Mouse (Mus musculus) lung, postnatal 0 days (tissue): ENCODE measurements around the gene Calhm5. TPM values are rescaled to one million over a fixed set of nuclear protein-coding genes. Genes with fewer than 3 reads are reported as not detected.

Experiments
- ATAC-seq: fragments of 200-750 bp; cut with Nextera tagmentation; 2 replicates; pipeline ENCODE4 v1.8.0; 2017; ENCODE audit warnings: moderate library complexity
- DNase-seq: peaks from one replicate; pipeline ENCODE4 v3.0.0-alpha.2; 2016; ENCODE audit warnings: low spot score
- H3K27ac ChIP-seq: fragments of 300-500 bp; sonication (generic); 2 replicates; pipeline ENCODE4 v1.5.1; 2014; ENCODE audit warnings: antibody characterized with exemption, mild to moderate bottlenecking, low read length, mixed read lengths
- H3K27me3 ChIP-seq: fragments of 300-500 bp; sonication (generic); replicated peaks from 2 replicates; pipeline ENCODE4 v1.6.1; 2014; ENCODE audit warnings: low read length, mixed read lengths; ENCODE audit not compliant: insufficient read depth
- H3K36me3 ChIP-seq: fragments of 300-500 bp; sonication (generic); 2 replicates; pipeline ENCODE4 v1.6.1; 2014; ENCODE audit warnings: low read length, mixed read lengths; ENCODE audit not compliant: insufficient read depth
- H3K4me1 ChIP-seq: fragments of 300-500 bp; sonication (generic); 2 replicates; pipeline ENCODE4 v1.6.1; 2014; ENCODE audit warnings: antibody characterized with exemption, low read depth, low read length, mixed read lengths; ENCODE audit not compliant: insufficient read depth
- H3K4me2 ChIP-seq: fragments of 300-500 bp; sonication (generic); replicated peaks from 2 replicates; pipeline ENCODE4 v1.6.1; 2014; ENCODE audit warnings: low read depth, mild to moderate bottlenecking, low read length, moderate library complexity, mixed read lengths
- H3K4me3 ChIP-seq: fragments of 300-500 bp; sonication (generic); 2 replicates; pipeline ENCODE4 v1.5.1; 2014; ENCODE audit warnings: low read depth, low read length
- H3K9ac ChIP-seq: fragments of 300-500 bp; sonication (generic); replicated peaks from 2 replicates; pipeline ENCODE4 v1.6.1; 2014; ENCODE audit warnings: low read depth, mild to moderate bottlenecking
- H3K9me3 ChIP-seq: fragments of 300-500 bp; sonication (generic); 2 replicates; pipeline ENCODE4 v1.6.1; 2016; ENCODE audit warnings: low read length, mixed read lengths
- CTCF ChIP-seq: IDR thresholded peaks from 2 replicates; pipeline ENCODE4 v1.5.1; 2016; ENCODE audit warnings: antibody characterized with exemption, mild to moderate bottlenecking
- EP300 ChIP-seq: IDR thresholded peaks from 2 replicates; pipeline ENCODE4 v1.6.1; 2016; ENCODE audit warnings: antibody characterized with exemption, mild to moderate bottlenecking, control low read depth
- WGBS: fragments of 180-500 bp; shearing (Covaris S2); extraction: QIAGEN DNeasy Blood & Tissue Kit; methylation state at CpG from one replicate; pipeline ENCODE4 v1.1.7; 2014; 5-methylcytosine and 5-hydroxymethylcytosine counted together
- polyA plus RNA-seq: library from polyadenylated mRNA; unstranded; fragments of >200 nt; fragmentation: Nextera tagmentation; extraction: Ambion mirVana; gene quantifications from 2 replicates; pipeline ENCODE4 v1.2.1, GENCODE M21; 2015

Calhm5 gene
- polyA plus RNA-seq, 1 experiment from 2014 or later, result 1.3 TPM

DNA sequence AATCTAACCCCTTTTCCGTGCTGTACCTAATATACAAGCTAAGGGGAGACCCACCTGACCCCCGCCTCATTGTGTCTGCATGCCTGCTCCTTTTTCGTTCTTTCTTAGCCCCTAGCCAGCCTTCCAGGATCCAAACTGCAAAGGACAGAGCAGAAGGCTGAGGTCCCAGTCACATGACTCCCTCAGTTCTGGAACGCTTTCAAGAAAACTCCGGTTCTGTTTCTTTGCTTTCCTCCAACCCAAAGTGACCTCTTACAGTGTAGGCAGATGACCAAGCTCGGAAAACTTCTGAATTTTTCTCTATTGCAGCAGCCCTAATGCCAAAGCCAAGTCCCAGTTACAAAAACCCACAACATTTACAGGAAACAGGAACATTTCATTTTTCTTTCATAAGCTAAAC is 32.1 kb upstream of the Calhm5 start:
- Histone ChIP-seq H3K9ac (no peak overlapping the region), H3K4me2 (peak overlapping the region; percentile 87; the same call in 1 of the 2 replicates), H3K27ac (no peak overlapping the region), H3K4me3 (no peak overlapping the region), H3K4me1 (no peaks in the 10 kb centered on the region), H3K9me3 (no peaks in the 10 kb centered on the region), H3K27me3 (no peaks in the 10 kb centered on the region), H3K36me3 (no peaks in the 10 kb centered on the region)
- TF ChIP-seq EP300 (no peak), CTCF (no peak)
- 62% methylated on average over 6 of the region's 6 CpGs for WGBS
- peak; percentile 50 for DNase-seq
- peak; percentile 52 for ATAC-seq

DNA sequence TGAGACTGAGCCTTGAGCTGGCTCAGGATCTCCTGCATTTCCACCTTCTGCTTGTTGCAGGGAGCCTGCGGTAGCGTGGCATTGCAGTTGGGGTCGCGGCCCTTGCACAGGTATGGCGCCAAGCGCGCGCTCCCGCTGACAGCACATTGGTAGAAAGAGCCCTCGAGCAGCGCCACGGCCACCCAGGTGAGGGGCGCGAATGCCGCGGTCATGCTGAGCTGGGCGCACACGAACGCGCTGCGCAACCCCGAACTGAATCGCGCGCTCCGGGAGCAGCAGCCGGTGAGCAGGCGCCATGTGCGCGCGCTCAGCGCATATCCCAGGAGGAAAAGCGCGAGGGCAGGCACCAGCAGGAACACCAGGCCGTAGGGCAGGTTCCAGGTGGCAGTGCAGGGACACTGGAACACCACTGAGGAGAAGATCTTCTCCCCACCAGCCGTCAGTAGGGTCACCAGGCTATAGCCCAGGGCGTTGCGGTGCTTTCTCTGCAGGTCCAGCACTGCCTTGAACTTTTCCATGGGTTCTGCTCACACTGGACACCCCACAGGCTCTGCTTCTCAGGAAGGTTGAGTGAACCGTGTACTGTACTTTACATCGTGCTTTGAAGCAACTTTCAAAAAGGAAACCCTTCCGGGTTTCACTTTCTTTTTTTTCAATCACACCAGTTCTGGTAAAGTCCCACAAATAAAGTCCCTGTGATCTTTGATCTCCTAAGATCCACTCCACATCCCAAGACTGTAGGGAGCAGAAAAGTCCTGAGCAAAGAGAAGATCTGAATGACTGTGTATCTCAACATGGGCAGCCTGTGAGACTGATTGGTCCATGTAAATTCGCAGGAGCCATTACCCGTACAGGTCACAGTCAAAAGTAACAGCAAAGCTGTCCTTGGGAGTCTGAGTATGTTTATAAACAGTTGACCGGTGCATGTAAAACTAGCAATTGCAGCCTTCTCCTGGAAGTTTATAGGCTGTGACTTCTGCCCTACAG is 31.4 kb upstream of the Calhm5 start, which contains the start of gene Calhm6:
Gene Calhm6, minus strand, starts transcription at position 593 of the 987 bp plus-strand sequence.
- WGBS, result 15% methylated on average over 44 of the region's 44 CpGs
- peak; percentile 22 for DNase-seq
- no peak within 1 kb of the TSS for H3K27ac ChIP-seq
- peak; percentile 44 for ATAC-seq
- H3K9me3 ChIP-seq, result no peaks in the 10 kb centered on the region
- peak within 1 kb of the TSS; percentile 43 for H3K4me3 ChIP-seq
- H3K9ac ChIP-seq, result no peak within 1 kb of the TSS
- H3K36me3 ChIP-seq, result no peaks in the 10 kb centered on the region
- TF ChIP-seq CTCF (no peak), EP300 (no peak)
- no peaks in the 10 kb centered on the region for H3K27me3 ChIP-seq
- H3K4me1 ChIP-seq, result no peaks in the 10 kb centered on the region
- peak within 1 kb of the TSS; percentile 87 for H3K4me2 ChIP-seq

DNA sequence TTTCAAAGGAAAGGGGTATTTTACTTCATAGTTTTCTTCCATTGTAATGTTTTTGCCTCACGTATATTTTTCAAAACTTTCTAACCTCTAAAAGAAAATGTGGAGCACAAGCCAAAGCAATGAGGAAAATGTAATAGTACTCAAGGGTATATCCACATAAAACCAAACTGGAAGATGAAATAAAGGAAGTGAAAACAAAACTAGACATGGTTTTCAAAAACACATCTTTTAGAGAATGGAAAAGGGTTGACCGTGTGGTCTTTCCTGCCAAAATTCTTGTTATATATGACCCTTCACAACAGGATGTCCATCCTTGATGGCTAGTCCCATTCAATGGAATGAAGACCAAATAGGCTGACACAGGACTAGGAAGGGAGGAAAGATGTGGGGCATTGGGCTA is 22.1 kb upstream of the Calhm5 start:
- TF ChIP-seq CTCF (no peak), EP300 (no peak)
- Histone ChIP-seq H3K36me3 (no peaks in the 10 kb centered on the region), H3K4me3 (no peak overlapping the region), H3K4me1 (no peaks in the 10 kb centered on the region), H3K9me3 (no peaks in the 10 kb centered on the region), H3K4me2 (no peak overlapping the region), H3K27me3 (no peaks in the 10 kb centered on the region), H3K27ac (no peak overlapping the region), H3K9ac (no peak overlapping the region)
- WGBS, result 80% methylated on average over 2 of the region's 2 CpGs
- DNase-seq (no peak), ATAC-seq (no peak)

DNA sequence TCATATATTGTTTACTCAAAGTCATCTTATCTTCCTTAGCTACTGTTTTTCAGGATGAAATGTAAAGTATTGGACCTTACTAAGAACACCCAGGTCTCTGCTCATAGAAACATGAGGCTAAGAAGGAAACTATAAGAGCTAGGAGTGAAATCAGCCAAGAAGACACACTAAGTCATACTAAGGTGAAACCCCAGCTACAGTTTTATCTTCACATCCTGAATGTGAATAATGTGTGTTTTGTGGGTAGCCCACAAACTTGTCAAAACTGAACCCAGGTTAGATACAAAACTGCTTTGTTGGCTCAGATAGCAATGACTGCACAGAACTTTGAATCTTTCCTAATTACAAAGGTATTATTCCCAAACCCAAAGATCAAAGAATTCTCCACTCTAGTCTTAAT is 21.5 kb upstream of the Calhm5 start:
- H3K27ac ChIP-seq, result no peak overlapping the region
- H3K9ac ChIP-seq, result no peak overlapping the region
- TF ChIP-seq CTCF (no peak), EP300 (no peak)
- no peaks in the 10 kb centered on the region for H3K9me3 ChIP-seq
- ATAC-seq, result no peak
- no peaks in the 10 kb centered on the region for H3K27me3 ChIP-seq
- H3K4me1 ChIP-seq, result no peaks in the 10 kb centered on the region
- H3K4me3 ChIP-seq, result no peak overlapping the region
- H3K4me2 ChIP-seq, result no peak overlapping the region
- no peaks in the 10 kb centered on the region for H3K36me3 ChIP-seq
- no peak for DNase-seq

DNA sequence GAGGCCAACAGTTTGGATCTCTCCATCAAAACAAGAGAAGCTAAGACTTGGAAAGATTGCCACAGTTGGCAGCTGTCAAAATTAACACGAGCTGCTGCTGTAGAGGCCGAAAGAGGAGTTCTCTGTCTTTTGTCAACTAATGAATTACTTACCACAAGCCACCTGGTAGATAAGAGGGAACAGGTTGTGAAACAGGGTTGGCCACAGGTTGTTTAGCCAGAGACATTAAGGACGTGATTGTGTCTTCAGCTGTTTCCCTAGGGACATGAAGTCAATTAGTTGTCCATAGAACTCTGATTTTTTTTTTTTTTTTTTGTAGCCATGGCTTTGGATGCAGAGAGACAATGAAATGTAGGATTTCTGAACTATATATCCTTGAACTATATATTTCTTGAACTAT is 20.8 kb upstream of the Calhm5 start:
- Histone ChIP-seq H3K27me3 (no peaks in the 10 kb centered on the region), H3K4me2 (no peak overlapping the region), H3K4me1 (no peaks in the 10 kb centered on the region), H3K4me3 (no peak overlapping the region), H3K9ac (no peak overlapping the region), H3K9me3 (no peaks in the 10 kb centered on the region), H3K36me3 (no peaks in the 10 kb centered on the region), H3K27ac (no peak overlapping the region)
- 41% methylated on average over 3 of the region's 3 CpGs for WGBS
- TF ChIP-seq EP300, result no peak
- no peak for TF ChIP-seq CTCF
- DNase-seq (no peak), ATAC-seq (no peak)

DNA sequence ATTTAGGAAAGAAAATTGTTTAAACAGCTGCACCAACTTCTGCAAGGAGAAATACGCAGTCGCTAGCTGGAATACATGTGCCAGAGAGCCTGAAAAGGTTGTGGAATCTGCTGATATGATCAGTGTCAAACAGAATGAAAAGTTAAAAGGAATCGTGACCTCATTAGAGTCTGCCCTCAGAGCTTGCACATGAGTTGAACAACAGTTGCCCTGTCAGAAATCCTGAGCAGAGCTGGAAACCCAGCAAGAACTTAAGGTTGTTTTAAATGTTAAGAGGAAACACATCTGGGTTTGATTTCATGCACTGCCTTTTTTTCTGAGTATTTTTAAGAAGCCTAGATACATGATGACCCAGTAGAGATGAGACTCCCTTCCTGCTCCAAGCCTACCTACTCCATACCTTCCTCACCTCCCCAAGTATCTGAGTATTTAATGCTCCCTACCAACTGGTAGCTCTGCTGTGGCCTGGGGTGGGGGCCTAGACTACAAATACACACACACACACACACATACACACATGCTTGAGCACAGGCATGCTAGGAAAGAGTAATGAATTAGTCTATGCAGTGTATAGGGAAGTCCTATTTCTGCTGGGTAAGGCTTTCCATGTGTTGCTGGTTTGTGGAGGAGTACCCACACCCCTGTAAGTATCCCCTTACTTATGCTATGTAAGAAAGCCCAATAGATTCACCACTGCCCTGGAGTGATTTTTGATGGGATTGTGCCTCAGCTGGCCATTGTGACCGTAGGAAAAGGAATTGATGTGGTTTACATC is 15.8 kb upstream of the Calhm5 start:
- DNase-seq, result no peak
- H3K4me3 ChIP-seq, result no peak overlapping the region
- no peak for TF ChIP-seq CTCF
- no peak for TF ChIP-seq EP300
- H3K4me1 ChIP-seq, result no peaks in the 10 kb centered on the region
- H3K4me2 ChIP-seq, result no peak overlapping the region
- no peak overlapping the region for H3K27ac ChIP-seq
- 60% methylated on average over 4 of the region's 4 CpGs for WGBS
- no peaks in the 10 kb centered on the region for H3K36me3 ChIP-seq
- no peak for ATAC-seq
- no peaks in the 10 kb centered on the region for H3K27me3 ChIP-seq
- H3K9ac ChIP-seq, result no peak overlapping the region
- H3K9me3 ChIP-seq, result no peaks in the 10 kb centered on the region
